Mouse (Mus musculus): ENCODE data around the gene Slc16a1. TPM values are rescaled to one million over a fixed set of nuclear protein-coding genes. Genes with fewer than 3 reads are reported as not detected.

Slc16a1 gene
- polyA plus RNA-seq (2015; fragmentation: Nextera tagmentation; extraction: Ambion mirVana) = 12.6 and 12.7 TPM in 2 replicates

- Histone ChIP-seq H3K4me2 (ENCODE audit: low read length) (peak within 1 kb of the TSS; percentile 74), H3K4me3 (ENCODE audit: low read length) (peak within 1 kb of the TSS; percentile 92), H3K9me3 (ENCODE audit: control insufficient read depth, low read length) (no peaks in the 10 kb centered on the region), H3K27me3 (replicated peaks; ENCODE audit: control insufficient read depth, insufficient read depth, low read length) (no peaks in the 10 kb centered on the region), H3K9ac (ENCODE audit: low read depth, low read length) (peak within 1 kb of the TSS; percentile 90), H3K27ac (ENCODE audit: low read depth, low read length) (peak within 1 kb of the TSS; percentile 66), H3K4me1 (ENCODE audit: control insufficient read depth, insufficient read depth, low read depth, low read length) (peaks cover 6% of the 10 kb centered on the region), H3K36me3 (ENCODE audit: control insufficient read depth, insufficient read depth, low read length) (no peaks in the 10 kb centered on the region)
- peak; percentile 98 for ATAC-seq
- WGBS = under 1% methylated on average over 48 of the region's 50 CpGs
Measured at GRCm38 (mm10) chr3:104638403-104638779, at the start of gene Slc16a1. Gene Slc16a1 (plus strand): TSS chr3:104638668.

DNA sequence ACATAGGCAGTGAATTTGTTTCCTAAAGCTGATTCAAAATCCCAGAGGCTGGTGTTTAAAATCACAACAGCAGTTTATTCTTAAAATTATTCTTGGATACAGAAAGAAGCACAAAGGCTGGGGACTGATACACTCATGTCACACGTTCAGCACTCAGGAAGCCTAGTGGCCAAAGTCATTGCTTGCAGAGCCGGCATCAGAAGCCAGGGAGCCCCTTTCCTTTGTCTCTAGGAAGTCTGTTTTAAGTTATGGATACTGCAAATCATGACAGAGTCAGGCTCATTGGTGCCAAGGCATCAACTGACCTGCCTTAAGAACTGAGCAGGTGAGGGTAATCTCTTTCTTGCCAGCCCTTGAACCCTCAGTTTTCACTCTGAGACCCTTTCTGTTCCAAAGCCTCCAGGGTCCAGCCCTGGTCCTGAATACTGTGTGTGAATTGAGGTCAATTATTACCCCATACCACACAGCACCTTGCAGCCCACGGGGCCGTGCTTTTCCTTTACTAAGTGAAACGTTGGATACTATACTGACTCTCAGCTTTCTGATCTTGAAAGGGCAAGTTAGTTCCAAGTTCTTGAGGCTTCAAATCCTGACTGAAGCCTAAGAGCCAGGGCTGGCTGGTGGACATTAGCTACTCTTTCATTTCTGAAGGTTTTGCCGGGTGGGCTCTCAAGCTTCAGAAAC lies 41.9 kb upstream of the Slc16a1 start:
- no peaks in the 10 kb centered on the region for H3K36me3 ChIP-seq (ENCODE audit: control insufficient read depth, insufficient read depth, low read length)
- H3K4me2 ChIP-seq (ENCODE audit: low read length) = peak overlapping the region; percentile 30
- no peak overlapping the region for H3K4me3 ChIP-seq (ENCODE audit: low read length)
- H3K27ac ChIP-seq (ENCODE audit: low read depth, low read length) = peak overlapping the region; percentile 73
- ATAC-seq = peak; percentile 65
- H3K9ac ChIP-seq (ENCODE audit: low read depth, low read length) = peak overlapping the region; percentile 9; the same call in 1 of the 2 replicates
- no peaks in the 10 kb centered on the region; the same call in 1 of the 2 replicates for H3K4me1 ChIP-seq (ENCODE audit: control insufficient read depth, insufficient read depth, low read depth, low read length)
- WGBS = 54% methylated on average over 6 of the region's 6 CpGs
- H3K9me3 ChIP-seq (ENCODE audit: control insufficient read depth, low read length) = no peaks in the 10 kb centered on the region
- no peaks in the 10 kb centered on the region for H3K27me3 ChIP-seq (replicated peaks; ENCODE audit: control insufficient read depth, insufficient read depth, low read length)

DNA sequence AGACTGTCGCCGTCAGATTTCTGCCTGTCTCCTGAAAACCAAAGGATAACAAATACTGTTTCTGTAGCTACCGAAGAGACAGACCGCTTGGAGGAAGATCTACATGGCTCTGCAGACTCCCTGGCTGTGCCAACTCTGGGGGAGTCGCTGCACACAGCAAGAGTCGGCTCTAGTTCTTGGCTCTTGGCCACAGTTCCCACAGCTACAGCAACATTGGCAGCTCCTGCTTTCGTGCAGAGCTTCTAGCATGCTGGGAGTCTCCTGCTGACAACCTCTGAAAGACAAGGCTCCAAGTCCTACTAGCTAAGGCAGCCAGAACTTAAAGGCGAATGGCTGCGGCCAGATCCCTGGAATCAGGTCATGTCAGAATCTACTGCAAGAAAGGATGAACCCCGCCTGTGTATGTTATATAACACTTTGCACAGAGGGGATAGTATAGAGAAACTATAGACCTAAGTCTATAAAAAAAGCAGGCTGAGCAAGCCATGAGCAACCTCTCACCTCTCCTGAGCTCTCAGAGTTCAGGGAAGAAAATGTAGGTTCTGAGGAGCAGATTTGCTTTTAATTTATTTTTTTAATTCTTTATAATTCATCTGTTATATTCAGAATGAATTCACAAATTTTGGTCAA lies 41.2 kb upstream of the Slc16a1 start:
- ATAC-seq = peak; percentile 95
- 47% methylated on average over 10 of the region's 10 CpGs for WGBS
- Histone ChIP-seq H3K36me3 (ENCODE audit: control insufficient read depth, insufficient read depth, low read length) (no peaks in the 10 kb centered on the region), H3K4me2 (ENCODE audit: low read length) (peak overlapping the region; percentile 30), H3K9me3 (ENCODE audit: control insufficient read depth, low read length) (no peaks in the 10 kb centered on the region), H3K4me1 (ENCODE audit: control insufficient read depth, insufficient read depth, low read depth, low read length) (no peaks in the 10 kb centered on the region; the same call in 1 of the 2 replicates), H3K4me3 (ENCODE audit: low read length) (no peak overlapping the region), H3K27ac (ENCODE audit: low read depth, low read length) (peak overlapping the region; percentile 73), H3K9ac (ENCODE audit: low read depth, low read length) (peak overlapping the region; percentile 9; the same call in 1 of the 2 replicates), H3K27me3 (replicated peaks; ENCODE audit: control insufficient read depth, insufficient read depth, low read length) (no peaks in the 10 kb centered on the region)

DNA sequence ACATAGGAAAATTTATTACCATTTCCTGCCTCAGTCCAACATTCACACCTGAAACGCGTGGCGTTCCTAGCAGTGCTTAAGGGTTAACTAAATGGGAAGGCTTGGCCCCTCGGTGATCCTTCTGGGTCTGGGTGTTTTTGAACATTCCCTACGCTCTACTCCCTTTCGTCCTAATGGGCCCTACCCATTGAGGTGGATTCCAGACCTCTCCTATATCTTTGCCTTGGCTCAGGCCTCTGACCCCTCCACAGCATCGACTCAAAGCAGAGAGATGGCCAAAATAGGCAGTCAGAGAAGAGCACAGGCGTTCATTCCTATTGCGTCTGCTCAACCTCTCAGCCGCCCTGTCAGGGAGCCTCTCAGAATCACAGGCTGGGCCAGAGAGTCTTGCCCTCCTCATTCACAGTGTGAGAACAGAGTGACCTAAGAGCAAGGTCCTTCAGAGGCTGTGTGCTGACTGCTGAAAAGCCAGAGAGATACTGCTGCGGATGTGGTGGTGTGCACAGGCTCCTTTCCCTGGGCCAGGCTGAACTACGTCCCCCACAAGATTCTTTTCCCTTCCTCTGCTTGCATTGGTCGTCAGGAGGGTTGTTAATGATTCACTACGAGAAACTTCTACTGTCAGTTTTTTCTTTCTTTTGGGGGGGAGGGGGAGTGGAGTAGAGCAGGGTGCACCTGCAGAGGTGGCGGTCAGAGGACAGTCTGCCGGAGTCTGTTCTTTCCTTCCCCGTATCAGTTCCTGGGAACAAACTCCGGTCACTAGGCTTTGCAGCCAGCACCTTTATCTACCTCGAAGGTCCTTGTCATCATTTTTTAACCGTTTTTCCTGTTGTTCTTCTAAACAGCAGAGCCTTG lies 38.9 kb upstream of the Slc16a1 start:
- Histone ChIP-seq H3K4me3 (ENCODE audit: low read length) (no peak overlapping the region), H3K36me3 (ENCODE audit: control insufficient read depth, insufficient read depth, low read length) (no peaks in the 10 kb centered on the region), H3K9ac (ENCODE audit: low read depth, low read length) (no peak overlapping the region), H3K4me1 (ENCODE audit: control insufficient read depth, insufficient read depth, low read depth, low read length) (no peaks in the 10 kb centered on the region; the same call in 1 of the 2 replicates), H3K4me2 (ENCODE audit: low read length) (no peak overlapping the region), H3K27ac (ENCODE audit: low read depth, low read length) (no peak overlapping the region), H3K27me3 (replicated peaks; ENCODE audit: control insufficient read depth, insufficient read depth, low read length) (no peaks in the 10 kb centered on the region), H3K9me3 (ENCODE audit: control insufficient read depth, low read length) (no peaks in the 10 kb centered on the region)
- ATAC-seq = no peak
- WGBS = 68% methylated on average over 20 of the region's 20 CpGs

- no peak overlapping the region for H3K27ac ChIP-seq (ENCODE audit: low read depth, low read length)
- no peaks in the 10 kb centered on the region; the same call in 1 of the 2 replicates for H3K4me1 ChIP-seq (ENCODE audit: control insufficient read depth, insufficient read depth, low read depth, low read length)
- no peak overlapping the region for H3K4me3 ChIP-seq (ENCODE audit: low read length)
- H3K36me3 ChIP-seq (ENCODE audit: control insufficient read depth, insufficient read depth, low read length) = no peaks in the 10 kb centered on the region
- H3K9me3 ChIP-seq (ENCODE audit: control insufficient read depth, low read length) = no peaks in the 10 kb centered on the region
- WGBS = 78% methylated on average over 3 of the region's 3 CpGs
- H3K4me2 ChIP-seq (ENCODE audit: low read length) = no peak overlapping the region
- ATAC-seq = no peak
- no peak overlapping the region for H3K9ac ChIP-seq (ENCODE audit: low read depth, low read length)
- no peaks in the 10 kb centered on the region for H3K27me3 ChIP-seq (replicated peaks; ENCODE audit: control insufficient read depth, insufficient read depth, low read length)
Measured at GRCm38 (mm10) chr3:104600691-104601090, 37.8 kb upstream of the Slc16a1 start.

DNA sequence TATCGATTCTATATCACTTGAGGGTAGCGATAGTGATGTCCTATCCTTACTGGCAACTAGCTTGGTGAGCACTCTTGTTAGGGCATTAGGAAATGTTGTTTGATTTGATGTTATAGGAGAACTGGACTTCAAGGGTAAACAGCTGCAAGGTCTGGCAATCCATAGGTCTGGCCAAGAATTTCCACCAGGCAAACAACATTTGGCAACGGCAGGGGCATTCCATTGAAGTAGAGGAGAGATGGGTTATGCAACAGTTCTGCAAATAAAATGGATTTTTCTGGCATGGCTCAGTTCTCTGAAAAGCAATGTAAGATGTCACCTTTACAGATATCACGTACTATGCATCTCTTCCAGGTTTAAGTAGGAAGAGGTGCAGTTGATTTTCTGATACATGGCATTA lies 36.8 kb upstream of the Slc16a1 start:
- Histone ChIP-seq H3K4me3 (ENCODE audit: low read length) (no peak overlapping the region), H3K4me1 (ENCODE audit: control insufficient read depth, insufficient read depth, low read depth, low read length) (no peaks in the 10 kb centered on the region; the same call in 1 of the 2 replicates), H3K27me3 (replicated peaks; ENCODE audit: control insufficient read depth, insufficient read depth, low read length) (no peaks in the 10 kb centered on the region), H3K9me3 (ENCODE audit: control insufficient read depth, low read length) (no peaks in the 10 kb centered on the region), H3K27ac (ENCODE audit: low read depth, low read length) (no peak overlapping the region), H3K36me3 (ENCODE audit: control insufficient read depth, insufficient read depth, low read length) (no peaks in the 10 kb centered on the region), H3K4me2 (ENCODE audit: low read length) (no peak overlapping the region), H3K9ac (ENCODE audit: low read depth, low read length) (no peak overlapping the region)
- ATAC-seq = no peak
- 89% methylated on average over 4 of the region's 4 CpGs for WGBS

GRCm38 (mm10) chr3:104609690-104610380 lies 28.6 kb upstream of the Slc16a1 start:
- Histone ChIP-seq H3K27ac (ENCODE audit: low read depth, low read length) (no peak overlapping the region), H3K4me2 (ENCODE audit: low read length) (no peak overlapping the region), H3K27me3 (replicated peaks; ENCODE audit: control insufficient read depth, insufficient read depth, low read length) (no peaks in the 10 kb centered on the region), H3K9ac (ENCODE audit: low read depth, low read length) (no peak overlapping the region), H3K36me3 (ENCODE audit: control insufficient read depth, insufficient read depth, low read length) (no peaks in the 10 kb centered on the region), H3K4me3 (ENCODE audit: low read length) (no peak overlapping the region), H3K9me3 (ENCODE audit: control insufficient read depth, low read length) (no peaks in the 10 kb centered on the region), H3K4me1 (ENCODE audit: control insufficient read depth, insufficient read depth, low read depth, low read length) (no peaks in the 10 kb centered on the region)
- no peak for ATAC-seq
- WGBS = 87% methylated on average over 8 of the region's 8 CpGs

DNA sequence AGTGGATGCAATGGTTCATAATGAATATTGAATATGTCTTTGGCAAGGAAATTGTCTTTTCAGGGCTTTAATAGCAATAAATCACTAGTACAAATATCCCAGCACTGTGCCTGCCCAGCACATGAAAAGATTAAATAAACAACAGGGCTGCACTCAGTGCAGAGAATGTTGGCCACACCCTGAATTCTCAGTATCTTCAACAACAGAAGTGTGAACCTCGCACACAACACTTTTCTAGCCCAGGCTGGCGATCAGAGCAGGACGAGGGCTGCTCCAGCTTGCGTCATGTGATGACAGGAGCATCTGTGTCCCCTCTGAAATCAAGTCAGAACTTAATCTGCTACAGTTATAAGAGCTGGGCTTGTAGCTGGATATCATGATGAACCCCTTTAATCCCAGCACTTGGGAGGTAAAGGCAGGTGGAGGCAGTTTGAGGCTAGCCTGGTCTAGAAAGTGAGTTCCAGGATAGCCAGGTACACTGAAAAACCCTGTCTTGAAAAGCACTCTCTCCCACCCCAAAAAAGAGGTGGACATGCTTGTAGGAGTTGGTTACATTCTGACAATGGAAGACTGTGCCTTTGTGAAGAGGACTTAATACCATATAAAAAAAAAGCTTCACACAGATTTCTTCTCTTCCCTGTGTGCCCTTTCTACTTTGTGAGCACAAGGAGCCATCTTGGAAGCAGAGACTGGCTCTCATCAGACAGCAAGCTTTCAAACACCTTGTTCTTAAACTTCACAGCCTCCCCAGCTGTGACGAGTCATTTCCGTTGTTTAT lies 27.8 kb upstream of the Slc16a1 start:
- Histone ChIP-seq H3K4me1 (ENCODE audit: control insufficient read depth, insufficient read depth, low read depth, low read length) (no peaks in the 10 kb centered on the region), H3K9me3 (ENCODE audit: control insufficient read depth, low read length) (no peaks in the 10 kb centered on the region), H3K27me3 (replicated peaks; ENCODE audit: control insufficient read depth, insufficient read depth, low read length) (no peaks in the 10 kb centered on the region), H3K4me2 (ENCODE audit: low read length) (no peak overlapping the region), H3K4me3 (ENCODE audit: low read length) (no peak overlapping the region), H3K27ac (ENCODE audit: low read depth, low read length) (no peak overlapping the region), H3K36me3 (ENCODE audit: control insufficient read depth, insufficient read depth, low read length) (no peaks in the 10 kb centered on the region), H3K9ac (ENCODE audit: low read depth, low read length) (no peak overlapping the region)
- no peak for ATAC-seq
- WGBS = 82% methylated on average over 6 of the region's 6 CpGs

Data from hindbrain, embryonic 16.5 days (tissue).